9 mouse cellular contexts compared by ENCODE assay signal in the genomic region with DNA sequence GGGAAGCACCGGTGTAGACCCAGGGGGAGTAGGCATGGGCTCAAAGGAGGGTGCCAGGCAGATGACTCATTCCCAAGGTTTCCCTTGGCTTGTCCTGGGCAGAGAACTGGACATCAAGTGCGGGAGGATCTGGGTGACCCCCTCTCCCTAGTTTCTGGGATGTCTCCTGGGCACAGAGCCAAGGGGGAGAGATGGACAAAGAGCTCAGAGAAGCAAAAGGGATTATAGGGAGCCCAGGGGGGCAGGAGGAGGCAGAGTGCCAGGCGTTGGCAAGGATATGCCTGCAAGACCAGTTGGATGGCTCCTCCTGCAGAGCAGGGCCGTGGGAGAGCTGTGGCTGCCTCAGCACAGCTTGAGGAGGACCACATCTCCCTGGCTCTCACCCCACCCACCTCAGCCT. TPM values are rescaled to one million over a fixed set of nuclear protein-coding genes. Genes with fewer than 3 reads are reported as not detected.
DNase-seq lines count a peak whose midpoint lies in the region; ATAC-seq lines count a peak whose summit lies in the region.
"Had no signal": no experiment of that assay in that cellular context is flagged by ENCODE, and none has a peak within 500 bp of the region (broad histone marks: within the 10 kb centered on the region; RNA-seq: fewer than 3 reads in every experiment).

No protein-coding gene starts in this region.

- peaks cover 22% of the 10 kb centered on the region for H3K36me3 ChIP-seq in hindbrain, embryonic 10.5 days
- H3K36me3 ChIP-seq in hindbrain, embryonic 11.5 days (ENCODE audit: control insufficient read depth, insufficient read depth, low read length) = no peaks in the 10 kb centered on the region
- no peaks in the 10 kb centered on the region for H3K36me3 ChIP-seq in forebrain, embryonic 16.5 days (ENCODE audit: control insufficient read depth, insufficient read depth)
- H3K36me3 ChIP-seq in midbrain, embryonic 14.5 days (ENCODE audit: control insufficient read depth, insufficient read depth, low read length) = no peaks in the 10 kb centered on the region

- DNase-seq in hindbrain, embryonic 10.5 days (ENCODE audit: low spot score) = no peak
- no peak for DNase-seq in hindbrain, embryonic 11.5 days (ENCODE audit: low spot score)
- DNase-seq in adrenal gland, adult 2 months = peak; percentile 84
- peak; percentile 60 to 79 for DNase-seq in layer of hippocampus, postnatal 14 days (ENCODE audit: low spot score in 2 of 2)
- peak; percentile 79 for DNase-seq in midbrain, embryonic 14.5 days
- no peak for DNase-seq in gastrocnemius, postnatal 36 days
- DNase-seq in thymus, postnatal 10 days (ENCODE audit: low spot score in 2 of 2) = no peak

- no peak overlapping the region for H3K4me2 ChIP-seq in hindbrain, embryonic 11.5 days (replicated peaks; ENCODE audit: low read depth, low read length)
- H3K4me2 ChIP-seq in forebrain, embryonic 16.5 days (ENCODE audit: low read length) = peak overlapping the region; percentile 18
- H3K4me2 ChIP-seq in midbrain, embryonic 14.5 days (ENCODE audit: low read length) = peak overlapping the region; percentile 19

- H3K9me3 ChIP-seq in hindbrain, embryonic 10.5 days = no peaks in the 10 kb centered on the region
- H3K9me3 ChIP-seq in hindbrain, embryonic 11.5 days (ENCODE audit: control insufficient read depth, low read length) = no peaks in the 10 kb centered on the region
- H3K9me3 ChIP-seq in forebrain, embryonic 16.5 days (ENCODE audit: control insufficient read depth, low read length) = no peaks in the 10 kb centered on the region
- H3K9me3 ChIP-seq in midbrain, embryonic 14.5 days (ENCODE audit: control insufficient read depth, low read length) = no peaks in the 10 kb centered on the region

- 70% methylated on average over 4 of the region's 4 CpGs for WGBS in hindbrain, embryonic 10.5 days
- WGBS in hindbrain, embryonic 11.5 days = 71% methylated on average over 3 of the region's 4 CpGs
- 6% methylated on average over 4 of the region's 4 CpGs for WGBS in forebrain, embryonic 16.5 days
- WGBS in midbrain, embryonic 14.5 days = 32% methylated on average over 4 of the region's 4 CpGs

- H3K4me3 ChIP-seq in hindbrain, embryonic 10.5 days = no peak overlapping the region
- no peak overlapping the region for H3K4me3 ChIP-seq in hindbrain, embryonic 11.5 days (ENCODE audit: low read depth, low read length)
- H3K4me3 ChIP-seq in forebrain, embryonic 16.5 days (replicated peaks; ENCODE audit: low read length) = no peak overlapping the region
- no peak overlapping the region for H3K4me3 ChIP-seq in midbrain, embryonic 14.5 days (replicated peaks; ENCODE audit: low read depth, low read length)

- intact Hi-C loops in gastrocnemius, postnatal 36 days (cut with DNase I) = no loop called here

- no peak overlapping the region for H3K9ac ChIP-seq in hindbrain, embryonic 11.5 days (ENCODE audit: low read depth, low read length)
- peak overlapping the region; percentile 33; the same call in 1 of the 2 replicates for H3K9ac ChIP-seq in forebrain, embryonic 16.5 days (replicated peaks; ENCODE audit: low read depth, low read length)
- H3K9ac ChIP-seq in midbrain, embryonic 14.5 days (replicated peaks; ENCODE audit: low read length) = no peak overlapping the region

- peaks cover 68% of the 10 kb centered on the region for H3K4me1 ChIP-seq in hindbrain, embryonic 10.5 days (replicated peaks)
- H3K4me1 ChIP-seq in hindbrain, embryonic 11.5 days (replicated peaks; ENCODE audit: control insufficient read depth, insufficient read depth, low read length) = peaks cover 10% of the 10 kb centered on the region
- peaks cover 63% of the 10 kb centered on the region for H3K4me1 ChIP-seq in forebrain, embryonic 16.5 days (replicated peaks; ENCODE audit: control insufficient read depth, insufficient read depth, low read length)
- peaks cover 59% of the 10 kb centered on the region for H3K4me1 ChIP-seq in midbrain, embryonic 14.5 days (ENCODE audit: control insufficient read depth, insufficient read depth, low read length)

- H3K27ac ChIP-seq in hindbrain, embryonic 10.5 days = peak overlapping the region; percentile 60
- no peak overlapping the region for H3K27ac ChIP-seq in hindbrain, embryonic 11.5 days (ENCODE audit: low read depth, low read length)
- H3K27ac ChIP-seq in forebrain, embryonic 16.5 days (ENCODE audit: low read length) = peak overlapping the region; percentile 4; the same call in 1 of the 2 replicates
- peak overlapping the region; percentile 64; the same call in 1 of the 2 replicates for H3K27ac ChIP-seq in midbrain, embryonic 14.5 days (replicated peaks; ENCODE audit: low read depth, low read length)
- H3K27ac ChIP-seq: macrophage had no signal

- no peaks in the 10 kb centered on the region for H3K27me3 ChIP-seq in hindbrain, embryonic 10.5 days (ENCODE audit: insufficient read depth, poor library complexity, severe bottlenecking)
- H3K27me3 ChIP-seq in hindbrain, embryonic 11.5 days (ENCODE audit: control insufficient read depth, insufficient read depth, low read length) = no peaks in the 10 kb centered on the region
- no peaks in the 10 kb centered on the region for H3K27me3 ChIP-seq in forebrain, embryonic 16.5 days (replicated peaks; ENCODE audit: control insufficient read depth, insufficient read depth, low read length)
- H3K27me3 ChIP-seq in midbrain, embryonic 14.5 days (ENCODE audit: control insufficient read depth, insufficient read depth, low read length) = no peaks in the 10 kb centered on the region

- ATAC-seq in hindbrain, embryonic 11.5 days (ENCODE audit: low FRiP score) = no peak
- peak; percentile 15; the same call in 1 of the 2 replicates for ATAC-seq in forebrain, embryonic 16.5 days
- no peak for ATAC-seq in midbrain, embryonic 14.5 days (ENCODE audit: low FRiP score, low TSS enrichment)

RNA-seq across cellular contexts. Expression of gene Klhl25, which starts 4.3 kb away (rescaled TPM):
- polyA plus RNA-seq in hindbrain, embryonic 10.5 days (2016; fragmentation: Nextera tagmentation; extraction: Ambion mirVana) = 22.8 and 24.6 TPM in 2 replicates
- 17.0 and 20.1 TPM in 2 replicates for polyA plus RNA-seq in hindbrain, embryonic 11.5 days (2014; fragmentation: Nextera tagmentation; extraction: Ambion mirVana)
- 10 to 100 TPM; 13.6 to 20.1 TPM for total RNA-seq in adrenal gland, adult 2 months (2021)
- polyA plus RNA-seq in adrenal gland, adult 2 months (2012; rRNA removed) = 13.4 and 14.9 TPM in 2 replicates
- 43.7 and 52.9 TPM in 2 replicates for polyA plus RNA-seq in forebrain, embryonic 16.5 days (2015; fragmentation: Nextera tagmentation; extraction: Ambion mirVana)
- total RNA-seq in layer of hippocampus, postnatal 14 days (2021) = 10 to 100 TPM; 10.6 to 16.5 TPM
- polyA plus RNA-seq in midbrain, embryonic 14.5 days (2014; fragmentation: Nextera tagmentation; extraction: Ambion mirVana) = 23.4 and 25.0 TPM in 2 replicates
- 1 to 10 TPM; 3.3 to 3.4 TPM for total RNA-seq in gastrocnemius, postnatal 36 days (2021)

Comparison
In these comparisons a context has a peak if more than half of its experiments do, and no peak if none do; other contexts are left out.
1. DNase-seq: peak in adrenal gland, adult 2 months (single experiment), layer of hippocampus, postnatal 14 days (2 of 2) and midbrain, embryonic 14.5 days (single experiment); none in hindbrain, embryonic 10.5 days (single experiment), hindbrain, embryonic 11.5 days (single experiment), gastrocnemius, postnatal 36 days (0 of 2) and thymus, postnatal 10 days (0 of 2).